Mouse (Mus musculus) liver, adult 2 months (tissue): ENCODE results near the gene Rrp9.

ENCODE experiments used
- CTCF ChIP-seq: fragments of 200-500 bp; IDR thresholded peaks from 2 replicates; pipeline ENCODE4 v1.5.1; 2011; ENCODE audit warnings: low read depth, low read length, control low read depth
- POLR2A ChIP-seq: fragments of 200-500 bp; IDR thresholded peaks from 2 replicates; pipeline ENCODE4 v1.6.1; 2011; ENCODE audit warnings: low read length, control low read depth; ENCODE audit not compliant: insufficient read depth; ENCODE audit errors: extremely low read depth

DNA sequence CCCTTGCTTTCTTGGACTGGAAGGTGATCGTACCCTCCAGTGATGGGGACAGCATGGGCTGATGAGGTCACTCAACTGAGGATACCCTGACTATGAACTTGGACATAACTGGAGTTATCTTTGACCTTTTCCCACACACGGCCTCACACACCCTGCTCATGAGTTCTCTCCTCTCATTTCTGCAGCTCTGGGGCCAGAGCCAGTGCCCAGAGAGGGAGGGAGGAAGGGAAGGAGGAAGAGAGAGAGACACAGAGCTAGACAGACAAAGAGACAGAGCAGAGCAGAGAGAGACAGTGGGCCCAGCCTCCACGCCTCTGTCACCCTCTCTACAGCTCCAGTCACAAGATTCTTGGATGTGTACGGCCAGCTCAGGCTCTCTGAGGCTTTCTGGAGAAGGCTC lies 3.4 kb upstream of the Rrp9 start:
- TF ChIP-seq CTCF (no peak), POLR2A (no peak)
